Mouse (Mus musculus) hindlimb bud, embryonic 11.5 days (tissue): ENCODE data around the gene Ccdc189.

ENCODE experiments used
- DNase-seq: peaks from one replicate; pipeline ENCODE4 v3.0.0-alpha.2; 2012; ENCODE audit warnings: low read depth, low spot score; ENCODE audit errors: extremely low spot score

Ccdc189 gene

GRCm38 (mm10) chr7:127592575-127592974 lies 4.2 kb upstream of the Ccdc189 start:
- DNase-seq, result no peak

DNA sequence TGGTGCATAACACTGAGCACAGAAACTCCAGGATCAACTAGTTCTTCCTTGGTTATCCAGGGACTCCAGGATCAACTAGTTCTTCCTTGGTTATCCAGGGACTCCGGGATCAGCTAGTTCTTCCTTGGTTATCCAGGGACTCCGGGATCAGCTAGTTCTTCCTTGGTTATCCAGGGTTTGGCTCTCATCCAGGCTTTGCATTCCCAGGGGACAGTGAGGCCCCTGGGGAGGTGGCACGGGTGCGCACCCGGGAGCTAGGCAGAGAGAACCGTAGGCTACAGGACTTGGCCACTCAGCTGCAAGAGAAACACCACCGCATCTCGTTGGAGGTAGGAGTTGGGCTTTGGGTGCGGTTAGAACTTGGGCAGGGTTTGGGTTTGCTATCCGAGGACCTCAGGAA lies 2.7 kb upstream of the Ccdc189 start:
- no peak for DNase-seq

DNA sequence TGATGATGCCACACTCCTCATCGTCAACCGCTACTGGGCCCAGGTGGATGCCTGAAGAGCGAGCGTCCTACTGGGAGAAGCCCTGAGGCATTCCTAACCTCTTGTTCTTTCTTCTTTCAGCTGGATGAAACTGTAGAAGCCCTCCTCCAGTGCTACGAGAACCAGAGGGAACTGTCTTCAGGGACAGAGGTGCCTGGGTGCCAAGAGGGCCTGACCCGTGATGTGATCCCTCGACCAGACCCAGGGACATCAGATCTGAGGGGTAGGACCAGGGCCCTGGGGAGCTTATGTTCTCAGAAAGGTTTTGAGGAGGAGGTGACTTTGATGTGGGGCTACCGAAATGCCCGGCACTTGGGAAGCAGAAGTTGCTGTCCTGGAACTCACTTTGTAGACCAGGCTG lies 1.2 kb upstream of the Ccdc189 start:
- DNase-seq, result no peak

- no peak for DNase-seq
These were observed 506 bp upstream of the Ccdc189 start for GRCm38 (mm10) chr7:127588901-127589300.

DNA sequence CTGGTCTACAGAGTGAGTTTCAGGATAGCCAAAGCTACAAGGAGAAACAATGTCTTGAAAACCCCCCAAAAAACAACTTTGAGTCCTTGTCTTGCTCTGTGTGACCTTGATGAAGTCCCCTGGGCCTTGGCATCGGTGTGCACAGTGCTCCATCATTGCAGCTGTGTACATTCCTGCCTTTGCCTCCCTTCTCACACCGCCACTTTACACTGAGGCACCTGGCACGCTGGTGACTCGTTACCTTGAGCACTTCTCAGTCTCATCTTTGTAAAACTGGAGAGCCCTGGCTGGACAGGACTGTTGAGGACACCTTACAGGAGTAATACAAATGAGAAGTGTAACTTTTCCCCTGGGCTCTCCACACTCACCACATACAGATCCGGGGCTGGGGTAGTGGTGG lies 1.2 kb downstream of the Ccdc189 start:
- no peak for DNase-seq

DNA sequence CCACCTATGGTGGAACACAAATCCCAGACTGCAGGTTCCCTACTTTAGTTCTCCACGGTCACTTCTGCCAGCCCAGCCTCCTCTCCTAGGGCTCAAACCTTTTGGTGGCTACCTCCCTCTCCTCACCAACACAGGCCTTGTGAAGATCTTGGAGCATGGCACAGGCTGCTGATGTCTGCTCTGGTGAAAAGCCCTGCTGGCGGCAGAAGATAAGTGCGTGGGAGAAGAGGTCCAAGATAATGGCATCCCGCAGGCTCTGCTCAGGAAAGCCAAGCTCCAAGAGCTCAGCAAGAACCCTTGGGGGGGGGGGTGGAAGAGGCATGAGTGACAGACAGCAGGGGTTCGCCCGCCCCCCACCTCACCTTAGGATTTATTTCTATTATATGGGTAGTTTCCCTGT lies 2.2 kb downstream of the Ccdc189 start:
- DNase-seq, result no peak

DNA sequence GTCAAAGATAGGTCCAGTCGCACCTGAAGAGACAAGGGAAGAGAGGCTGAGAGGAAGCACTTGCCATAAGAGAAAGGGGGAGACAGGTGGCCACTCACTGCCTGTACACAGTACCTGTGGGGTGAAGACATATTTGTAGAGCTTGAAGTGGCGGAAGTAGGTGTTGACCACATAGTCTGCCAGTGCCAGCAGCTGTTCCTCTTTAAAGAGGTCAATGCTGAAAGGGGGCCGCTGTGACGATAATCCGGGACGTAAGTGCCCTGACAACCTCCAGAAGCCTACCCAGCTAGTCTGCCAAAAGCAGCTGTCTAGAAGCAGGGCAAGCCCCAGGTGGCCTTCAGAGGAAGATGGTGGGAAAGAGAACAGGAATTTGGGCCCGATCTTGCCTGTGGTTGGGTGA lies 3.4 kb downstream of the Ccdc189 start:
- DNase-seq, result no peak

DNA sequence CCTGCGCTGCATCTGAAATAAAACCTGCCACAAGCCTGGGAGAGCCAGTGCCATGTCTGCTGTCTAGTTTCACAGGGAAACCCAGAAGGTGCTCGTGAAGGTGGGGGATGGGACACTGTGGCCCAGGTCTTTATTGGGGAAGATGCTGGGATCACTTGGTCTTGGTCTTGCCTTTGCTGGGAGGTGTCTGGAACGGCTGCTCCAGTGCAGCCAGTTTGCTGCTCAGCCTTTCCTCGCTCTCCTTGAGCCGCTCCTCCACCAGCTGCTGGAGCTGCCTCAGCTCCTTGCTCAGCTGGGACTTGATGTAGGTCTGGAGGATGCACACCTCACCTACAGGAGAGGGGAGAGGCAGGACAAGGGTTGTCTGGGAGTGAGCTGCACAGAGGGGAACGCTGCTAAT lies 5.1 kb downstream of the Ccdc189 start:
- no peak for DNase-seq

DNA sequence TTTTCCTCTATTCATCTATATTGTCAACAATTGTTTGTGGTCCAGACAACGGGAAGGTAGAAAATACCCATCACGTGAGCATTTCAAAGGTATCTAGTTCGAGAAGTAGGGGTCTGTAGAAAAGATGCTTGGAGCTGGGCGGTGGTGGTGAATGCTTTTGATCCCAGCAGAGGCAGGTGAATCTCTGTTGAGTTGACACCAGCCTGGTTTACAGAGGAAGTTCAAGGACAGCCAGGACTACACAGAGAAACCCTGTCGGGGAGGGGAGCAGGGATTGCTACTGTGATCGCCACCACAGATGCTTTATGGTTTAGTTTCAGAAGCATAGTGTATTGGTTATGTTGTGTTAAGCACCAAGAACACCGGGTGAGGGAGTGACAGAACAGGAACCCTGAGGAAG lies 14.3 kb downstream of the Ccdc189 start:
- DNase-seq, result no peak

DNA sequence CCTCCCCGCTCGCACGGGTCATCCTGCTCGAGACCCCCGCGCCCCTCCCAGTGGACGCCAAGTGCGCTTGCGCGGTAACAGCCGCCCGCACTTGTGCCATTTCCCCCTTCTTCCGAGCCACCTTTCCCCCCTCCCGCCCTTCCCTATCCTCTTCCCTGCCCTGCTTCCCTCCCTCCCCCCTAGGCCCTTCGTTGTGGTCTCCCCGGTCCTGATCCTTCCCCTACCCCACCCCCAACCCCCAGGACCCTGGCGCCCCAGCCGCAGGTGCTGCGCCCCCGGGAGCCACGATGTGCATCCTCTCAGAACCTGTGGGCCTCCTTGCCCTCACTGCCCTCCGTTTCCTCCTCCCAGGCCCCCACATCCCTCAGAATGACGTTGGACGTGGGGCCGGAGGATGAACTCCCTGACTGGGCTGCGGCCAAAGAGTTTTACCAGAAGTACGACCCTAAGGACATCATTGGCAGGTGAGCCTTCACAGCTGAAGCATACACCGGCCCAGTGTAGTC lies 14.8 kb downstream of the Ccdc189 start:
- DNase-seq, result no peak

GRCm38 (mm10) chr7:127572895-127573471 lies 15.4 kb downstream of the Ccdc189 start, which contains the start of gene Phkg2:
Phkg2 (plus strand) TSS chr7:127573340.
- peak; percentile 94 for DNase-seq

GRCm38 (mm10) chr7:127564381-127565150 lies 23.8 kb downstream of the Ccdc189 start:
- no peak for DNase-seq

DNA sequence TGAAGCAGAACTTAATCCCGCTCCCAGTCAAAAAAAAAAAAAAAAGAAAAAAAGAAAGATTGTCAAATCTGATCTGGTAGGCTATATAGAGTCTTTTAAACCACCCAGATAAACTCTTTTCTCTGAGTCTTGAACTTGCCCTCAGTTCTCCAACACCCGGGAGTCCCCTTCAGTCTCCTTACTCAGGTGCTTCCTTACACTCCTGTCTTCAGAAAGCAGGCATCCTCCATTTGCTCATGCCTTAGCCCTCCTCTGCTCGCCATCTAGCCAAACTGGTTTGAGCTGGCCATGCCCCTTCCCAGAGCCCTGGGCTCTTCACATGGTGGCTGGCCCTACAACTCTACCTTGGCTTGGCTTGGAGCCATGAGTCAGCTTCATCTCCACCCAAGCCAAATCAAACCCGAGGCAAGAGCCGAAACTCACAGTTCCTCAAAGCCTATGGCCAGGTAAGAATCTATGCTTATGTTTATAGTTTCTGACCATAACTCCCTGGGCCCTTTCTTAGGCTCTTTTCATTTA lies 27.0 kb downstream of the Ccdc189 start, which contains the start of gene Tmem265:
Gene Tmem265, plus strand, starts transcription at position 51 of the 519 bp plus-strand sequence.
- no peak for DNase-seq

GRCm38 (mm10) chr7:127560580-127560979 lies 27.8 kb downstream of the Ccdc189 start:
- DNase-seq, result no peak

DNA sequence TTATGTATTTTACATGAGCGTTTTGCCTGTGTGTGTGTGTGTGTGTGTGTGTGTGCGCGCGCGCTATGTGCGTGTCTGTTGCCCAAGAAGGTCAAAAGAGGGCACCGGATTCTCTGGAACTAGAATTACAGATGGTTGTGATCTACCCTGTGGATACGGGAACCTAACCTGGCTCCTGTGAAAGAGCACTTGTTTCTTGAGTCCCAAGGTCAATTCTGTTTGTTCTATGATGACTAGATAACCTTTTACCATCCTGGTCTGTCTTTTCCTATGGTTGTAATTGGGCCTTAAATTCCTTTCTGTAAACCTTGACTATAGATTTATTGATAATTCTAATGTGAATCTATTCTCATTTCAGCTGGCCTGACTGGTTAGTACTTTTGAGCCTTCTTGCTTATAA lies 36.8 kb downstream of the Ccdc189 start:
- no peak for DNase-seq

DNA sequence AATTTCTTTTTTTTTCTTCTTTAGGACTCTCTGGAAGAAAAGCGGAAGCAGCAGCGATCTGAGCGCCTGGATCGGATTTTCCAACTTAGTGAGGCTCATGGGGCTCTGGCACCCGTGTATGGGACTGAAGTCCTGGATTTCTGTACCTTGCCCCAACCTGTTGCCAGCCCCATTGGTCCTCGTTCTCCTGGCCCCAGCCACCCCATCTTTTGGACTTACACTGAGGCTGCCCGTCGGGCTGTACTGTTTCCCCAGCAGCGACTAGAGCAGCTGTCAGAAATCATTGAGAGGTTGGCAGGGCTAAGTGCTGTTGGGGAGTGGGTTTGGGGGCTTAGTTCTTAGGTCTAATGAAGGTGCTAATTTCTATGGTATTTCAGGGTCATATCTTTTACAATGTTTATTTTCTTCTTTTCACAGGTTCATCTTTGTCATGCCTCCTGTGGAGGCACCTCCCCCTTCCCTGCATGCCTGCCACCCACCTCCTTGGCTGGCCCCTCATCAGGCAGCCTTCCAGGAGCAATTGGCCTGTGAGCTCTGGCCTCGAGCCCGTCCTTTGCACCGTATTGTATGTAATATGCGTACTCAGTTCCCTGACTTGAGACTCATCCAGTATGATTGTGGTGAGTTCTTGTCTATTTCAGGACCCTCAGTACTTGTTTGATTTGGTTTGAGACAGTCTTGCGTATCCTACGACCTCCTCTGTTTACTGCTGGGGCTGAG lies 39.1 kb downstream of the Ccdc189 start:
- no peak for DNase-seq

- no peak for DNase-seq
These were observed 46.7 kb downstream of the Ccdc189 start for GRCm38 (mm10) chr7:127541671-127542070.
